ENCODE assay signal across 21 mouse cellular contexts in genomic region chr3:89883582-89884041, GRCm38 (mm10). TPM values are rescaled to one million over a fixed set of nuclear protein-coding genes. Genes with fewer than 3 reads are reported as not detected.
DNase-seq lines count a peak whose midpoint lies in the region; ATAC-seq and TF ChIP-seq lines count a peak whose summit lies in the region.
"Had no signal": no experiment of that assay in that cellular context is flagged by ENCODE, and none has a peak within 500 bp of the region (broad histone marks: within the 10 kb centered on the region; RNA-seq: fewer than 3 reads in every experiment).

No protein-coding gene starts in this region.

- TF ChIP-seq CTCF in lung, embryonic 14.5 days (IDR thresholded peaks at IDR 0.05; ENCODE audit: low read depth): no peak
- TF ChIP-seq CTCF in lung, adult 2 months (IDR thresholded peaks at IDR 0.05; ENCODE audit: insufficient read depth, low read length): no peak
- no peak for TF ChIP-seq CTCF in liver, postnatal 0 days (IDR thresholded peaks at IDR 0.05; ENCODE audit: low read depth)

- H3K4me3 ChIP-seq in lung, embryonic 14.5 days (ENCODE audit: low read depth, low read length): no peak overlapping the region
- no peak overlapping the region for H3K4me3 ChIP-seq in lung, adult 2 months (replicated peaks; ENCODE audit: extremely low read depth, low read depth, low read length)
- H3K4me3 ChIP-seq in liver, postnatal 0 days (ENCODE audit: low read depth, low read length): no peak overlapping the region
- H3K4me3 ChIP-seq: embryonic facial prominence, embryonic 13.5 days; layer of hippocampus, adult 2 months; midbrain, embryonic 12.5 days had no signal

- H3K9ac ChIP-seq in lung, embryonic 14.5 days: no peak overlapping the region
- H3K9ac ChIP-seq in liver, postnatal 0 days (replicated peaks): 0 out of 2 replicates have a peak overlapping the region, but pooled peaks have one; percentile 21
- H3K9ac ChIP-seq: embryonic facial prominence, embryonic 13.5 days; hindbrain, embryonic 14.5 days; midbrain, embryonic 12.5 days had no signal

- H3K27ac ChIP-seq in lung, embryonic 14.5 days (ENCODE audit: low read depth): no peak overlapping the region
- no peak overlapping the region for H3K27ac ChIP-seq in liver, postnatal 0 days (ENCODE audit: low read depth)
- H3K27ac ChIP-seq: embryonic facial prominence, embryonic 13.5 days; hindbrain, embryonic 14.5 days; kidney, postnatal 0 days; layer of hippocampus, adult 2 months; midbrain, embryonic 12.5 days had no signal

- peak; percentile 29 for DNase-seq in lung, embryonic 14.5 days
- no peak for DNase-seq in lung, adult 2 months
- peak; percentile 51 for DNase-seq in ES-CJ7 (ENCODE audit: low read depth, low spot score)
- DNase-seq in liver, postnatal 0 days: no peak
- no peak for DNase-seq in B cell, adult 2 months
- no peak for DNase-seq in frontal cortex, adult 2 months (ENCODE audit: extremely low spot score in 1 of 2, low spot score in 1 of 2)
- no peak for DNase-seq in adrenal gland, postnatal 25 days
- DNase-seq: adrenal gland, postnatal 10 days; cerebellum, adult 8-10 months; gastrocnemius, postnatal 25 days; heart, postnatal 10 days; kidney, adult 11 months; lung, postnatal 10 days had no signal

- no peaks in the 10 kb centered on the region for H3K36me3 ChIP-seq in lung, embryonic 14.5 days (ENCODE audit: insufficient read depth)
- H3K36me3 ChIP-seq in liver, postnatal 0 days (replicated peaks; ENCODE audit: insufficient read depth, low read length): peaks cover 36% of the 10 kb centered on the region
- H3K36me3 ChIP-seq: embryonic facial prominence, embryonic 13.5 days; G1E; midbrain, embryonic 12.5 days had no signal

- no peak for TF ChIP-seq POLR2A in lung, adult 2 months (IDR thresholded peaks at IDR 0.05; ENCODE audit: borderline replicate concordance, extremely low read depth, low read depth, low read length)

- TF ChIP-seq EP300 in liver, postnatal 0 days (IDR thresholded peaks at IDR 0.05; ENCODE audit: low read depth): no peak

- whole genome bisulfite sequencing in lung, embryonic 14.5 days: 64% methylated on average over 4 of the region's 4 CpGs
- 66% methylated on average over 4 of the region's 4 CpGs for WGBS in lung, adult 2 months
- WGBS in liver, postnatal 0 days (ENCODE audit: insufficient replicate concordance): 39% methylated on average over 4 of the region's 4 CpGs

- no peak for ATAC-seq in lung, embryonic 14.5 days (ENCODE audit: insufficient read depth)
- peak; percentile 11 to 42; a peak in 1 of 4 replicates for ATAC-seq in hematopoietic stem cell, adult 5-6 weeks (replicated peaks in 1 of 2; ENCODE audit: insufficient read depth in 1 of 2, low FRiP score in 2 of 2, low TSS enrichment in 1 of 2, low read depth in 1 of 2, poor library complexity in 2 of 2, severe bottlenecking in 2 of 2)
- peak; percentile 16; the same call in 1 of the 2 replicates for ATAC-seq in liver, postnatal 0 days

- H3K4me2 ChIP-seq in lung, embryonic 14.5 days: no peak overlapping the region
- 0 out of 2 replicates have a peak overlapping the region, but pooled peaks have one; percentile 28 for H3K4me2 ChIP-seq in liver, postnatal 0 days (ENCODE audit: low read depth, low read length)
- H3K4me2 ChIP-seq: embryonic facial prominence, embryonic 13.5 days; hindbrain, embryonic 14.5 days; midbrain, embryonic 12.5 days had no signal

- H3K4me1 ChIP-seq in lung, embryonic 14.5 days (ENCODE audit: insufficient read depth): no peaks in the 10 kb centered on the region
- no peaks in the 10 kb centered on the region; the same call in 1 of the 2 replicates for H3K4me1 ChIP-seq in lung, adult 2 months (ENCODE audit: control insufficient read depth, insufficient read depth, low read length)
- H3K4me1 ChIP-seq in liver, postnatal 0 days (ENCODE audit: insufficient read depth): peaks cover 24% of the 10 kb centered on the region

- H3K27me3 ChIP-seq in lung, embryonic 14.5 days (ENCODE audit: insufficient read depth, low read length): no peaks in the 10 kb centered on the region
- no peaks in the 10 kb centered on the region for H3K27me3 ChIP-seq in liver, postnatal 0 days (ENCODE audit: insufficient read depth, low read length)

- no peaks in the 10 kb centered on the region for H3K9me3 ChIP-seq in lung, embryonic 14.5 days (ENCODE audit: low read depth, low read length)
- no peaks in the 10 kb centered on the region for H3K9me3 ChIP-seq in liver, postnatal 0 days (ENCODE audit: low read length)
- H3K9me3 ChIP-seq: embryonic facial prominence, embryonic 13.5 days; G1E; midbrain, embryonic 12.5 days had no signal

RNA-seq across cellular contexts. Expression of gene Il6ra, which starts 29.4 kb away (rescaled TPM):
- polyA plus RNA-seq in lung, embryonic 14.5 days (2014; fragmentation: Nextera tagmentation; extraction: Ambion mirVana): 1.4 and 1.7 TPM in 2 replicates
- polyA plus RNA-seq in lung, adult 2 months (2012; rRNA removed): 19.8 and 22.6 TPM in 2 replicates
- 9.6 and 11.1 TPM in 2 replicates for total RNA-seq in hematopoietic stem cell, adult 5-6 weeks (2017)
- 10.2 and 11.8 TPM in 2 replicates for polyA plus RNA-seq in liver, postnatal 0 days (2015; fragmentation: Nextera tagmentation; extraction: Ambion mirVana)
- 1.7 and 2.3 TPM in 2 replicates for polyA plus RNA-seq in frontal cortex, adult 2 months (2012; rRNA removed)
- 4.9 and 5.2 TPM in 2 replicates for total RNA-seq in adrenal gland, postnatal 25 days (2021)
- polyA plus RNA-seq: G1E had no signal

RNA-seq across cellular contexts. Expression of gene She, which starts 52.4 kb away (rescaled TPM):
- 11.7 and 12.1 TPM in 2 replicates for polyA plus RNA-seq in lung, embryonic 14.5 days (2014; fragmentation: Nextera tagmentation; extraction: Ambion mirVana)
- 15.1 and 16.3 TPM in 2 replicates for polyA plus RNA-seq in lung, adult 2 months (2012; rRNA removed)
- 0.50 TPM in 1 of 2 replicates, not detected in the other for total RNA-seq in hematopoietic stem cell, adult 5-6 weeks (2017)
- polyA plus RNA-seq in liver, postnatal 0 days (2015; fragmentation: Nextera tagmentation; extraction: Ambion mirVana): 0.92 and 1.00 TPM in 2 replicates
- polyA plus RNA-seq in frontal cortex, adult 2 months (2012; rRNA removed): 2.0 and 2.4 TPM in 2 replicates
- 9.0 and 10.1 TPM in 2 replicates for total RNA-seq in adrenal gland, postnatal 25 days (2021)
- total RNA-seq: G1E had no signal
- polyA plus RNA-seq: C2C12, G1E had no signal

Comparison
In these comparisons a context has a peak if more than half of its experiments do, and no peak if none do; other contexts are left out.
1. DNase-seq: peak in lung, embryonic 14.5 days (single experiment) and ES-CJ7 (single experiment); none in lung, adult 2 months (single experiment), liver, postnatal 0 days (single experiment), B cell, adult 2 months (0 of 2), frontal cortex, adult 2 months (0 of 2) and adrenal gland, postnatal 25 days (single experiment).